Mouse (Mus musculus) hindbrain, embryonic 10.5 days (tissue): Measurements from ENCODE around the gene Slc51b. TPM values are rescaled to one million over a fixed set of nuclear protein-coding genes. Genes with fewer than 3 reads are reported as not detected.
A peak's percentile ranks its signal among the peaks of the same experiment; 100 is the strongest.

Source experiments
- DNase-seq: peaks from one replicate; pipeline ENCODE4 v3.0.0-alpha.2; 2017; ENCODE audit warnings: low spot score
- H3K27ac ChIP-seq: fragments of 300-500 bp; sonication (generic); 2 replicates; pipeline ENCODE4 v1.5.1; 2016; ENCODE audit warnings: mild to moderate bottlenecking, moderate library complexity
- H3K27me3 ChIP-seq: fragments of 300-500 bp; sonication (generic); 2 replicates; pipeline ENCODE4 v1.6.1; 2016; ENCODE audit warnings: mild to moderate bottlenecking; ENCODE audit not compliant: poor library complexity, insufficient read depth, severe bottlenecking
- H3K36me3 ChIP-seq: fragments of 300-500 bp; sonication (generic); 2 replicates; pipeline ENCODE4 v1.6.1; 2016; ENCODE audit warnings: mild to moderate bottlenecking, moderate library complexity
- H3K4me1 ChIP-seq: fragments of 300-500 bp; sonication (generic); replicated peaks from 2 replicates; pipeline ENCODE4 v1.6.1; 2016; ENCODE audit warnings: mild to moderate bottlenecking
- H3K4me3 ChIP-seq: fragments of 300-500 bp; sonication (generic); 2 replicates; pipeline ENCODE4 v1.5.1; 2016; ENCODE audit warnings: mild to moderate bottlenecking, moderate library complexity
- H3K9me3 ChIP-seq: fragments of 300-500 bp; sonication (generic); 2 replicates; pipeline ENCODE4 v1.6.1; 2016; ENCODE audit warnings: mild to moderate bottlenecking, moderate library complexity
- WGBS: fragments of 180-500 bp; shearing (Covaris S2); methylation state at CpG from one replicate; pipeline ENCODE4 v1.1.7; 2016; 5-methylcytosine and 5-hydroxymethylcytosine counted together
- polyA plus RNA-seq: library from polyadenylated mRNA; unstranded; fragments of >200 nt; fragmentation: Nextera tagmentation; extraction: Ambion mirVana; gene quantifications from 2 replicates; pipeline ENCODE4 v1.2.1, GENCODE M21; 2016

Slc51b gene
- polyA plus RNA-seq, 1 experiment from 2014 or later, result not detected

DNA sequence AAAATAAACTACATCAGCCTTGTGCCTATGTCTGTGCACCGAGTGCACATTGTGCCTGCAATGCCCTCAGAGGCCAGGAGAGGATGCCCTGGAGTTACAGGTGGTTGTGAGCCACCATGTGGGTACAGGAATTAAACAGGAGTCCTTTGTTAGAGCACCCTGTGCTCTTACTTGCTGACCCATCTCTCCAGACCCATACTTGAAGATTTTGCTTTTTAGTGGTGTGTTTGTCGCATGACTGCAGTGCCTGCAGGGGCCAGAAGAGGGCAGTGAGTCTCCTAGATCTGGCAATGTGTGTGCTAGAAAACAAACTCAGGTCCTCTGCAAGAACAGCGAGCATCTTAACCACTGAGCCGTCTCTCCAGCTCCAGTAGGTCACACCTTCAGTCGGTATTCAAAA is 11.4 kb upstream of the Slc51b start:
- peak; percentile 57 for DNase-seq
- no peaks in the 10 kb centered on the region for H3K27me3 ChIP-seq
- peaks cover 10% of the 10 kb centered on the region for H3K4me1 ChIP-seq
- no peak overlapping the region for H3K4me3 ChIP-seq
- H3K36me3 ChIP-seq, result peaks cover 11% of the 10 kb centered on the region
- 58% methylated on average over 5 of the region's 5 CpGs for WGBS
- no peaks in the 10 kb centered on the region for H3K9me3 ChIP-seq
- H3K27ac ChIP-seq, result no peak overlapping the region

DNA sequence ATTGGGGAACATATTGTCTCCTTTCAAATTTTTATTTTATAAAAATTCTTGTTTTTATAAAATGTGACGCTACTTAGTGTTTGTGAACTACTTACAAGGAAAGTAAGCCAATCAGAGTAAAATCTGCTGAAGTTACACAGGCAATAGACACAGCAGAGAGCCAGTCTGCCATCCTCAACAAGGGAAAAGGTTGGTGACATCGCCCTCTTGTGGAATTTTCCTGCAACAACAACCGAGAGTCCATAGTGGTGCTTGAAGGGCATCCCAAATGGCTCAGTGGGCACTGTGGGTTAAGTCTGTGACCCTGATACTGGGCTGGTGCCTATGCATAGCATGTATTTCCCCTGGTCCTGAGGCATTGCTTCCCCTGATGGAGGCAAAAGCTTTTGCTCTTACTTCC is 9.5 kb upstream of the Slc51b start:
- peak; percentile 81 for DNase-seq
- H3K4me1 ChIP-seq, result peaks cover 10% of the 10 kb centered on the region
- no peaks in the 10 kb centered on the region for H3K36me3 ChIP-seq
- no peak overlapping the region for H3K4me3 ChIP-seq
- 3% methylated on average over 3 of the region's 3 CpGs for WGBS
- H3K27ac ChIP-seq, result no peak overlapping the region
- H3K27me3 ChIP-seq, result no peaks in the 10 kb centered on the region
- no peaks in the 10 kb centered on the region for H3K9me3 ChIP-seq

DNA sequence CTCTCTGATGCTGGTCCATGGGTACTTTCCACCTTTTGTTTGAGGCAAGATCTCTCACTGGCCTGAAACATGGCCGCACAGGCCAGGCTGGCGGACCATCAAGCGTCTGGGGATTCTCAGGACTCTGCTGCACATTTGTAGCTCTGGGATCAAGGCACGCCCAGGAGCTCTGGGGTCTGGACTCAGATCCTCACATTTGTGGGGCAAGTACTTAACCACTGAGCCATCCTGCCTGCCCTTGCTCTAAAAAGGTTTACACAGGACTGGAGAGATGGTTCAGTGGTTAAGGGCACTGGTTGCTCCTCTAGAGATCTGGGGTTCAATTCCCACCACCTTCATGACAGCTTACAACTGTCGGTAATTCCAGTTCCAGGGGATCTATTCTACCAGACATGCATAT is 8.2 kb upstream of the Slc51b start:
- Histone ChIP-seq H3K27ac (no peak overlapping the region), H3K27me3 (no peaks in the 10 kb centered on the region), H3K4me1 (0 out of 2 replicates have a peak, but pooled peaks cover 2% of the 10 kb centered on the region), H3K36me3 (no peaks in the 10 kb centered on the region), H3K4me3 (no peak overlapping the region), H3K9me3 (no peaks in the 10 kb centered on the region)
- DNase-seq, result no peak
- WGBS, result 84% methylated on average over 5 of the region's 5 CpGs

DNA sequence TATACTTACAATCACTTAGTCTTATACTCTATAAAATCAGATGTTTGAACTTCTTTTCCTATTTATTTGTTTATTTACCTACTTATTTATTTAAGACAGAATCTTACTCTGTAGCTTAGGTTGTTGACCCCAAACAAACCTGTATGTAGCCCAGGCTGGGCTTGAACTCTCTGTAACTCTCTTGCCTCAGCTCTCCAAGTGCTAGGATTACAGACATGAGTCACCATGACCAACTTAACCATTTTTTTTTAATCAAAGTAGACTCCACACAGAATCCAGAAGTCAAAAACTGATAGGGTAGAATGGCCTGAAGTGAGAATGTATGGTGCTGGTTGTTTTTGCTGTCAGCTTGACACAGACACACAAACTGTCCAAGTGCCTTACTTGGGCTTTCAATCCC is 7.6 kb upstream of the Slc51b start:
- Histone ChIP-seq H3K36me3 (no peaks in the 10 kb centered on the region), H3K27me3 (no peaks in the 10 kb centered on the region), H3K27ac (no peak overlapping the region), H3K4me1 (no peaks in the 10 kb centered on the region), H3K9me3 (no peaks in the 10 kb centered on the region), H3K4me3 (no peak overlapping the region)
- DNase-seq, result no peak

DNA sequence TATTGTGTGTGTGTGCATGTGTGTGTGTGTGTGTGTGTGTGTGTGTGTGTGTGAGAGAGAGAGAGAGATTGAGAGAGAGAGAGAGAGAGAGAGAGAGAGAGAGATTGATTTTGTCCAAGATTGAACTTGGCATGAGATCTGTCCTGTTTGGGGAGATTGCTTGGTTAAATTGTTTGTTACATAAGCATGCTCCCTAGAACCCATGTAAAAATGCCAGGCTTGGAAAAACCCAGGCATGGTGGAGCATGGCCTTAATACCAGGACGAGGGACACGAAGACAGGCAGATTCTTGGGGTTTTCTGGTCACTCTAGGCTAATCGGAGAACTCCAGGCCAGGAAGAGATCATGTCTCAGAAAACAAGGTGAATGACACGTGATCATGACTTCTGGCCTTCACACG is 5.2 kb upstream of the Slc51b start:
- H3K27ac ChIP-seq, result no peak overlapping the region
- no peaks in the 10 kb centered on the region for H3K9me3 ChIP-seq
- no peak overlapping the region for H3K4me3 ChIP-seq
- no peak for DNase-seq
- no peaks in the 10 kb centered on the region for H3K36me3 ChIP-seq
- H3K27me3 ChIP-seq, result no peaks in the 10 kb centered on the region
- 89% methylated on average over 5 of the region's 5 CpGs for WGBS
- H3K4me1 ChIP-seq, result 0 out of 2 replicates have a peak, but pooled peaks cover 3% of the 10 kb centered on the region

DNA sequence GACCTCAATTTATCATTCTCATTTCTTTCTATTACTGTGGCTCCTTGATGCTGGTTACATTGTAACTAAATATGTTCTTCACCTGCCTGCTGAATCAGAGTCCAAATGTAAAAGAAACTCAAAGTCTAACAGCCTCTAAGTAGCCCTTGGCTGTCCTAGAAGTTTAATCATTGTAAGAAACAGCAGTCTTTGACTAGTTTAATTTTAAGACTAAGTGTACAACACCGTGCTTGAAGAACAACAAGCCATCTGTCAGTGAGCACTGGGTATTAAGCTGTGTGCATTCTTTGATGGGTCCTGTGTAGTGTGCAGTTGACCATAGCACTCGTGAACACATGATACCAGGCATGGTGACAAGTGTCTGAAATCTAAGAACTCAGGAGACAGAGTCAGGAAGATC is 4.8 kb upstream of the Slc51b start:
- Histone ChIP-seq H3K4me3 (no peak overlapping the region), H3K36me3 (no peaks in the 10 kb centered on the region)
- WGBS, result 80% methylated on average over 2 of the region's 2 CpGs

DNA sequence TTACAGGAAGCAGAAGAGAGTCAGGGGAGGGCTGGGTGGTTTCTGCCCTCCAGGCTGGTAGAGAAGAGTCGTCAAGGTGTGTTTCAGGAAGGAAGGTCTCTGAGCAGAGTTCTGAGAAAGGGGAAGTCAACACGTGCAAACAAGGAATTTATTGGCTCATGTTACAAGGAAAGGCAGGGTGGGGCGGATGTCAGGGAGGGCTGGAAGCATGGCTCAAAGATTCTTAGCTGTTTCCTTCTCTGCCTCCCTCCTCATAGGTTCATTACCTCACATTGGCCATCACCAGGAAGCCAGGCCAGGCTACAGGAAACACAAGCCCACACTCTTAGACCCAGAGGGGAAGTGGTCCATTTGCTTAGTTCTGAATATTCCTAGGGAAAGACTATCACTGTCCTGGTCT is 1.6 kb upstream of the Slc51b start:
- H3K9me3 ChIP-seq, result no peaks in the 10 kb centered on the region
- WGBS, result 47% methylated on average over 3 of the region's 3 CpGs

More for the DNA sequence above, 4.8 kb upstream of the Slc51b start:
- H3K9me3 ChIP-seq, result no peaks in the 10 kb centered on the region
- no peak for DNase-seq
- H3K27me3 ChIP-seq, result no peaks in the 10 kb centered on the region
- H3K27ac ChIP-seq, result no peak overlapping the region
- 0 out of 2 replicates have a peak, but pooled peaks cover 3% of the 10 kb centered on the region for H3K4me1 ChIP-seq

GRCm38 (mm10) chr9:65419633-65420032 is 3.1 kb downstream of the Slc51b start:
- WGBS, result 74% methylated on average over 3 of the region's 3 CpGs
- Histone ChIP-seq H3K9me3 (no peaks in the 10 kb centered on the region), H3K4me3 (no peak overlapping the region), H3K27me3 (no peaks in the 10 kb centered on the region), H3K27ac (no peak overlapping the region), H3K4me1 (0 out of 2 replicates have a peak, but pooled peaks cover 4% of the 10 kb centered on the region), H3K36me3 (no peaks in the 10 kb centered on the region)
- DNase-seq, result no peak

More for the DNA sequence above, 1.6 kb upstream of the Slc51b start:
- DNase-seq, result no peak
- Histone ChIP-seq H3K4me3 (no peak overlapping the region), H3K27me3 (no peaks in the 10 kb centered on the region), H3K27ac (no peak overlapping the region), H3K4me1 (0 out of 2 replicates have a peak, but pooled peaks cover 3% of the 10 kb centered on the region), H3K36me3 (no peaks in the 10 kb centered on the region)

- Histone ChIP-seq H3K4me3 (no peak overlapping the region), H3K36me3 (no peaks in the 10 kb centered on the region), H3K27me3 (no peaks in the 10 kb centered on the region), H3K9me3 (no peaks in the 10 kb centered on the region), H3K4me1 (0 out of 2 replicates have a peak, but pooled peaks cover 3% of the 10 kb centered on the region), H3K27ac (no peak overlapping the region)
- no peak for DNase-seq
- WGBS, result 61% methylated on average over 3 of the region's 3 CpGs
These were observed 5.0 kb downstream of the Slc51b start for GRCm38 (mm10) chr9:65417738-65418137.

DNA sequence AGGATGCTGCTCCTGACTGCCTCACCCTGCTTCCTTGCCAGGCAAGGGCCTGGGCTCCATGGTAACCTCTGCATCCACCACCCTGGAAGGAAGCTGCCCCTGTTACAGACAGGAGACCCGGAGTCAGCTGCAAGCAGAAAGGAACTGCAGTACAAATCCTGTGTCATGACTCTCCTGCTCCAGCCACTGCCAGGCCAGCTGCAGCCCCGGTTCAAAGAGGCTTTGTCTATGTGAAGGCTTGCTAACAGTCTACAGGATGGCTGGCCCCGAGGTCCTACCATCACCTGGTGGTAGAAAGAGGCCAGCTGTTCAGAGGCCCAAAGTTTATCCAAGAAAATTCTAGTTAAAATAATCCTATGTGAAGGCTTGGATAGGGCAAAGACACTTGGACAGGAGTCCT is 11.4 kb downstream of the Slc51b start:
- H3K4me3 ChIP-seq, result no peak overlapping the region
- H3K27ac ChIP-seq, result no peak overlapping the region
- no peaks in the 10 kb centered on the region for H3K9me3 ChIP-seq
- DNase-seq, result no peak
- no peaks in the 10 kb centered on the region for H3K4me1 ChIP-seq
- 75% methylated on average over 3 of the region's 3 CpGs for WGBS
- H3K36me3 ChIP-seq, result no peaks in the 10 kb centered on the region
- H3K27me3 ChIP-seq, result no peaks in the 10 kb centered on the region

- WGBS, result 94% methylated on average over 8 of the region's 8 CpGs
- H3K4me1 ChIP-seq, result no peaks in the 10 kb centered on the region
- no peaks in the 10 kb centered on the region for H3K9me3 ChIP-seq
- H3K27ac ChIP-seq, result no peak overlapping the region
- H3K36me3 ChIP-seq, result no peaks in the 10 kb centered on the region
- no peak for DNase-seq
- no peaks in the 10 kb centered on the region for H3K27me3 ChIP-seq
- H3K4me3 ChIP-seq, result no peak overlapping the region
These were observed 12.4 kb downstream of the Slc51b start for GRCm38 (mm10) chr9:65410378-65410777.

DNA sequence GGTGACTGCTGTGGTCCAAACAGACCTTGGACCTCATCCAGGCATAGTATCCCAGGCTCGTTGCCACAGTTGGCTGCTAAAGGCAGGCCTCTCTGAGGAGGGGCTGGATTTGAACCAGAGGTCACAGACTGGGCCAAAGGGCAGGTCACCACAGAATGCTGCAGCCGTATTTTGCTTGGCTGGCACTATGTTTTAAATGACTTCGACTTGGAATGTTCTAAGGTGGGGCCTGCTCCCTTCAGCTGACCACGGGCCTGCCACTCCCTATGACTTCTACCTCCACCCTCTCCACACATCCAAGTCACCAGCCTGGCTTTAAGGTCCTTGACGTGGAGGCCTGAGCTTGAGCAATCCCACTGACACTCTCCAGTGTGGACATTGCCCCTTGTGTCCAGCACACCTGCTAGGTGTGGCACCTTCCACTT is 13.9 kb downstream of the Slc51b start:
- Histone ChIP-seq H3K36me3 (no peaks in the 10 kb centered on the region), H3K27me3 (no peaks in the 10 kb centered on the region), H3K27ac (no peak overlapping the region), H3K4me1 (no peaks in the 10 kb centered on the region), H3K4me3 (no peak overlapping the region), H3K9me3 (no peaks in the 10 kb centered on the region)
- DNase-seq, result no peak
- WGBS, result 73% methylated on average over 5 of the region's 5 CpGs

DNA sequence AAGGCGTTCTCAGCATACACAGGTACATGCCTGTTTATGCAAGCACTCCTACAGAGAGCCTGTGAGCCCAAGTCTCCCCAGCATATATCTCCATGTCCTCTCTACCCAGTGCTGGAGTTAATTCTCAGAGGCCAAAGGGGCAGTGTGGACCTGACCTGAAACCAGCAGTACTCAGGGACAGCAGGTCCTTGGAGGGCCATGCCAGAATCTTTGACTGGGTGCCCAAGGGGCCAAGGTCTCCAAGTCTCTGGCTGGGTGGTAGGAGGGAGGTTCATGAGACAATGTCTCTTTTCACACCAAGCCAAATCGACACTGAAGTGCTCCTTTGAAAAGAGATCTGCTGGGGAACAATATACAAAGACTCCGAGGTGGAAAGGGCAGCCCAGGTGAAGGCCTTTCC is 14.9 kb downstream of the Slc51b start:
- no peak overlapping the region for H3K4me3 ChIP-seq
- DNase-seq, result no peak
- H3K27me3 ChIP-seq, result no peaks in the 10 kb centered on the region
- H3K4me1 ChIP-seq, result no peaks in the 10 kb centered on the region
- WGBS, result 71% methylated on average over 3 of the region's 3 CpGs
- H3K27ac ChIP-seq, result no peak overlapping the region
- no peaks in the 10 kb centered on the region for H3K9me3 ChIP-seq
- no peaks in the 10 kb centered on the region for H3K36me3 ChIP-seq

DNA sequence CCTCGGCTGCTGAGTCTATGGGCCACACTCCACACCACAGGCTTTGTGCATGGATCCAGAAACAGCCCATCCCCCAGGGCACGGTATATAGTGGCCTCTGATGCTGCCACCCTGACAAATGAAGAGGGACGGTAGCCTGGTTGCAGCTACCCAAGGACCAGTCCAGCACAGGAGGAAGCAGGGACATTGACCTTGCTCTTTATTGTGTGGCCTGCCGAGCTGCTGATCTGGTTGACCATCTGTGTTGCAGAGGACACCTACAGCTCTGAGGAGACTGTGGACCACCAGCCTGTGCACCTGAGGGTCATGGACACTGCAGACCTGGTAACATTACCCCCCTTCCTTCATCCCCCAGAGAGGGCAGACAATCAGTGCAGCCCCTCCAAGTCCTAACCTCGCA is 15.4 kb downstream of the Slc51b start:
- Histone ChIP-seq H3K27ac (no peak overlapping the region), H3K4me3 (no peak overlapping the region), H3K4me1 (no peaks in the 10 kb centered on the region), H3K9me3 (no peaks in the 10 kb centered on the region), H3K27me3 (no peaks in the 10 kb centered on the region), H3K36me3 (no peaks in the 10 kb centered on the region)
- 80% methylated on average over 5 of the region's 5 CpGs for WGBS
- DNase-seq, result no peak
